Mouse (Mus musculus) urinary bladder, postnatal 25 days (tissue): ENCODE results near the gene Zfp652.
"Not testable (repeated sequence)": the region's sequence is repeated elsewhere in the genome, so short reads cannot be mapped to it uniquely, and the experiment has no call there.

ENCODE experiments used
- DNase-seq: peaks from one replicate; pipeline ENCODE4 v3.0.0; 2022; ENCODE audit warnings: low spot score

The Zfp652 gene

DNA sequence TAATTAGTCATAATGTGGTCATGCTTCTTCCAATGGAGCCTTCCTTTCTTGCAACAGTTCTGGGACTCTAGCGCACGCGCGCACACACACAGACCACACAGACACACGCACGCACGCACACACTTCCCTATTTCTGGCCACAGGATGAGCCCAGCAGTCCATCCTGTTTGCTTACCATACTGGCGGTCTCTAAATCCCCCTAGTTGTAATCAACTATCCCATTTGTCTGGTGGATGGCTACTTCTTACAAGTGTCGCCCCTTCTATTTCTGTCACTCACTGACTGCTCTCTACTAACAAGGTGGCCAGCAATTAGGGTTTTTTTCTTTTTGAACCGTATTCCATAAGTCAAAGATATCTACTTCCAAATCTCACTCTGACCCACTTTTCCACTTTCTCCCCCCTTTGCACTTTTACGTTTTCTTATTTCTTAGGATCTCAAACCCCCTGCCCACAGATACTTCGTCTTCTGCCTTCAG lies 349 bp upstream of the Zfp652 start:
- peak; percentile 15 for DNase-seq

DNA sequence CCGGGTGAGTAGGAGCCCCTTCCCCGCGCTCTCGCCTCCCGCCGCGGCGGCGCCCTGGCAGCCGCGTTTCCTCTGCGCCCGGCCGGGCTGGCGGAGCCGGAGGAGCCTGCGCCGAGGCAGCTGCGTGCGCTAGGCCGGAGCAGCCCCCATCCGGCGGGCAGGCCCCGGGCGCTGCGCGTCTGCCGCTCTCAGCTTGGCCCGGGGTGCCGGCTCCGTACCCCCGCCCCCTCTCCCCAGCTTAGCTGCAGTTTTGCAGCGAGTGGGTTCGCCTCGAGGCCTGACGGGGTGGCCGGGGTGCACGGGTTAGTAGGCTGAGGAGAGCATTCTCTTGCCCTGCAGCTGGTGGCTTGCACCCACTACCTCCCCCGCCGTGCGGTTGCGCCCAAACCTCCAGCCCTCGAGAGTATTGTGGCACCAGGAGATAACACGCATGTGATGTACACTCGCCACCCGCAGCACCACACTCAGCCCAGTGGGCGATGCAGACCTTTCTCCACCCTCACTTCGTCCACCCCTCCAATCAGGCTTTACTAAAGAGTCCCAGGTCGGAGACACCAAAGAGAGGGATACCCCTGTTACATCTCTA lies 845 bp downstream of the Zfp652 start:
- peak; percentile 33 for DNase-seq

DNA sequence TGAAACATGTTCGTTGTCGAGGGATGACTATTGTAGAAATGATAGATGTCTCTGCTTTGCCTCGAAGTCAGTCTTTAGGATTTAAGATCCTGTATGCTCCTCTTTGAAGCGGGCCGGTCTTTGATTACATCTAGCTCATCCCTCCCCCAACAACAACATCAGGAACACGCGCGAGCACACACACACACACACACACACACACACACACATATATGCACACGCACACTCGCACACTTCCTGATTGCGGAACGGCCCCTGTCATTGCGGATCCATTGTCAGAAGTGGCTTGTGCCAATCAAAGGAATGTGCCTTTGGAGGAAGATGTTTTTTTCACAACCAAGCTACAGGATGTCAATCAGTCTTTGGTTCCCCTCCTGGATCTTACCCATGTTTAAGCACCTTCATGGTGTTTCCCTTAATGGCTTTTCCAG lies 1.4 kb downstream of the Zfp652 start:
- peak; percentile 8 for DNase-seq

DNA sequence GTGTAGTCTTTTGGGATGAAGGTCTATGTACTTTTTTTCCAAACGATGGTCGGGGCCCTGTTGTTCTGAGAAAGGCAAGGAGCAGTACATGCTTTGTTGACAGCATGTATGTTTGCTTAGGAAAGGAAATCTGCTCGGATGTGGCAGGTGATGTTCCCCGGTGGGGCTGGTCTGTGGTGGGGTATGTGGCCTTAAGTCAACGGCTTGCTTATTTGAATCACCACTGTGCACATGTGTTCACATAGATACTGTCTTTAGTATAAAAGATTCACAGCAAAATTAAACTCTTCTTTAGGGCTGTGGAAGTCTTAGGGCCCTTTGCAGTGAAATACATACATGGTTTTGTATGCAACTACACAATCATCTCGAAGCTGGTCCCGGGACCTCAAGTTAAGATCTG lies 1.9 kb downstream of the Zfp652 start:
- DNase-seq = no peak

DNA sequence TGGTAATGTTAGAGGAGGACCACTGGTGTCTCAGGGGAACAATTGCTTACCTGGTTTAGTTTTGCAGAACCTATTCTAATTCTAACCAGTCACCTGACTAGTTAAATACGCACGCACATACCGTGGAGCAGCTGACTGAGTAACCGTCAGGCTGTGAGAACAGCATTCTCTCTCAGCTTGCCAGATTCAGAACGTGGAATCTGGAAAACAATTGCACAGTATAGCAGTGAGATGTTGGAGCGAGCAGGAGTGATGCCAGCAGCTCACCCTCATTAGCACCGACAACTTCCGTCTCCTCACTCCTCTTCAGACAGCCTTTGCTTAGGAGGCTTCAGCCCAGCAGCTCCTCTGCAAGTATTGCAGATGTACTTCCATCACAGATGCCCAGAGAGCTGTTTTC lies 3.7 kb downstream of the Zfp652 start:
- DNase-seq = no peak

DNA sequence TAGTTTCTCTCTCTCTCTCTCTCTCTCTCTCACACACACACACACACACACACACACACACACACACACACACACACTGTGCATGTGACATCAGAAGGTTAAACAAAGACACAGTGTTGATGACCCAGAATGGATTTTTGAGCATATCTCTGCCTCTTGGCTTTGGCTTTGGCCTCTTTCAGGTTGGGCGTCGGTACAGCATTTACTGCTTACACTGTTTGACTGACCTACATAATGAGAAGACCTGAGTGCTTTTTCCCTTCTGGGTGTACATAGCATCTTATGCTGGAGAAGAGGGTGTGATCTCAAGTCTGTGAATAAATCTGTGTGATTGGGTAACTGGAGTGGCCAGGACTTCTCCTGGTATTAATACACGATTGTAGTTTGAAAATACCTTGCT lies 6.9 kb downstream of the Zfp652 start:
- no peak for DNase-seq

DNA sequence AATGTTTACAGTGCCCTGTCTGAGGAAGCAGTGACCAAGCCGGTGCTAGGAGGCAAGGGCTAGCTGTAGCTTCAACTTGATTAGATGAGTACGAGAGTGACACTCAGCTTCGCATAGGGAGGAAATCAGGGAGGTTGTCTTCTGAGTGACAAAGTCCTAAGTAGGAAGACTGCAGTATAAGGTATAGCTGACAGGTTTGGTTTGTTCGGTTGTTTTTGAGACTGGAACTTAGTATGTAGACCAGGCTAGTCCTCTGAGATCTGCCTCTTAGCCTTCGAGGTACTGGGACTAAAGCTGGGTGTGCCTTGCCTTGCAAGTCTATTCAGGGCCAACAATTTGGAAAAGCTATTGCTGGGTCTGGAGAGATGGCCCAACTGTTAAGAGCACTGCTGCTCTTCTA lies 10.8 kb downstream of the Zfp652 start, which contains the start of gene B130006D01Rik:
B130006D01Rik (plus strand) TSS at position 301 of the 400 bp plus-strand sequence.
- no peak for DNase-seq

DNA sequence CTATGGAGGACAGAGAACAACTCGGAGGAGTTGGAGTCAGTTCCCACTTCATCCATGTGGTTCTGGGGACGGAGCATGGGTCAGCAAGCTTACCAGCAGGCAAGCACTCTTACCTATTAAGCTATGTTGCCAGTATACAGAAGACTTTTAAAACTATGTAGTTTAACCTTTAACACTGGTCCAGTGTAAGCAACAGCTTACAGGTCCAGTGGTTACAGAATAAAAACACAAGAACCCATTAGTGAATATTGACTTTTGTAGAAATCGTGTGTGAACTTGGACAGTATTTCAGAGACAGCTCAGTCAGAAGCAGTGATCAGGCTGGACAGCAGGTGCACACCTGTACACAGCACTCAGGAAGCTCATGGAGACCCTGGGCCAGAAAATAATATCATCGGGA lies 12.0 kb downstream of the Zfp652 start:
- no peak for DNase-seq

DNA sequence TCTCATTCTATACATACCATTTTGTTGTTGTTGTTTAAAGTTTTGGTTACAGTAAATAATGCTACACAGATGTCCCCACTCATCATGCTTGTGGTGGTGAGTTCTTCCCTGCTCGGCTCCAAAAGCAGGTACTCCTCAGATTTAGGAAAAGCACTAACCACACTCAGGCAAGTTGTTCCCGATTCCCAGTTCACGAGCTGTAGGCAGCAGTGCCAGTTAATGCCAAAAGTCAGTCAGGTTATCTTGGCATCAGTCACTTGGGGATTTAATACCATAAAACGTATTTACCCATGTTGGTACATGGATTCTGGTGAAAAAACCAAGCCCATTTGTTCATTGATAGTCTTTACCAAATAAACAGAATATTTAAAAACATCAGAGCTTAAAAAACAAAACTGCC lies 13.7 kb downstream of the Zfp652 start:
- DNase-seq = no peak

DNA sequence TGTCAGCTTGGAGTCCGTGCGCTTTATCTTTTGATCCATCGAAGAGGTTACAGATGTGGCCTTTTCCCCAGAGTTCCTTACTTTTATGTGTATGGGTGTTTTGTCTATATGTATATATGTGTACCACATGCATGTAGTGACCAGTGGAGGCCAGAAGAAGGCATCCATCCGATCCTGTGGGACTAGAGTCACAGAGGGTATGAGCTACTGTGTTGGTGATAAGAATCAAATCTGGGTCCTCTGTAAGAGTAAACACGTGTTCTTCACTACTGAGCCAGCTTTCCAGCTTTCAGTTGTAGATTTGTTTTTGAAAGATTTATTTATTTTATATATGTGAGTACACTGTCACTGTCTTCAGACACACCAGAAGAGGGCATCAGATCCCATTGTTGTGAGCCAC lies 15.5 kb downstream of the Zfp652 start:
- no peak for DNase-seq

DNA sequence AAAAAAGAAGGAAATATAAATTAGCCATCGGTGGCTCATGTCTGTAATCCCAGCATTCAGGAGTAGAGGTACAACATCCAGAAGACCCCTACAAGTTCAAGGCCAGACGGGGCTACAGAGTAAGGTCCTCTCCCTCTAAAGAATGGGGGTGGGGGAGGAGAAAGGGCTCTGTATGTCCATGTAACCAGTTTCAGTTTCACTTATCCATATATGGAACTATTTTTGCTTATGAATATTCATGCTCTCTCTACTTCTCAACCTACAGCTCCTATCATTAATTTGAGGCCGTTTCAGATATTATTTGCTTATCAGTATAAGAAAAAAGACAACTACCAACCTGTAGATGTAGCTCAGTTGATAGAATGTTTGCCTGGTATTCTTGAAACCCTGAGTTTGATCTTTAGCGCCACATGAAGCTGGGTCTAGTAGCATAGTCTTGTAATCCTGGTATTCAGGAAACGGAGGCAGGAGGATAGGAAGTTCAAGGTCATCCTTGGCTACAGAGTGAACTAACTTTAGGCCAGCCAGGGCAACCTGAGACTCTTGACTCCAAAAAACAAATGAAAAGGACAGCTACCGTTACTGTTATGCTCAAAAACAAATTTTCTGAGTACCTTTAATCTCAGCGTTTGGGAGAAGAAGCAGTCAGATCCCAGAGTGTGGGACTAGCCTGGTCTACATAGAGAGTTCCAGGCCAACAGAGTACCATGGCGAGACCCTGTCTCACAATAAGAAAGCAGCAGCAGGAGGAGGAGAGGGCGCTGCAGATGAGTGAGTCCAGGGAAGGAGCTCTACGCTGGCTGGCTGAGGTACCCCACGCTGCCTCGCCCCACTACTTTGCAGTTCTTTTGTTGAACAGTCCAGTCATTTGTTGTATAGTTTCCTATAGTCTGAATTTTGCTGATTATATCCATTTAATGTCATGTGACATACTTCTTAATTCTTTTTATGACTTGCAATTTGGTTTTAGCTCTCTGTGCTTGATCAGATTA lies 16.7 kb downstream of the Zfp652 start:
- no peak for DNase-seq

DNA sequence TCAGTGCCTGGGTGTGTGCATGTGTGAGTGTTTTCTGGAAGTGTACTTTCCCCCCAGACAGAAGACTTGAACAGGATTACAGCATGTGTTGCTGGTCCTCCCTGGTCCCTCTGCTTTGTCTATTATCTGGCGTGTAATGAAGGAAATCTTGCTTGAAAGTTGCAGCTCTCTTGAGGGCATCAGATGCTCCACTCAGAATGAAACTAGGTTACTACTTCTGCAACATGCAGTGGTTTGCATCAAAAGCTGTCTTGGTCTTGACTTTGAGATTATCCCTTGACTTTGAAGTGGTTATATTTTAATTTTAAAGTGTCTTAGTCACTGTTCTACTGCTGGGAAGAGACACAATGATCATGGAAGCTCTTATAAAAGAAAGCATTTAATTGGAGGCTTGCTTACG lies 22.0 kb downstream of the Zfp652 start:
- no peak for DNase-seq

DNA sequence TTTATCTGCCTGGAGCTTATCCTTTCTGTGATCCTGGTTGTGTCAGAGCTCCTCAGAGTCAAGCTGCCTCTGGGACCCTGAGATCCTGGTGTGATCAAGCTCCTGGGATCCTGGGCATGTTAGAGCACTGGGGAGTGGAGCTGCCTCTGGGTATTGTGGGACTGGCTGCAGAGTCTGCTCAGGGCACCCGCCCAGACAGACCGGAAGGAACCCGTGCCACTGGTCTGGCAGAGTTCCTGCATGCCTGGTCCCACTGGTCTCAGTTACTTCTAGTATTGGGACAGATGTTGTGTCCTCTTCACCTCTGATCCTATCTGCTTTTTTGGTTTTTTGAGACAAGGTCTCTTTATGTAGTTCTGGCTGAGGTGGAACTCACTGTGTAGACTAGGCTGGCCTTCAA lies 25.3 kb downstream of the Zfp652 start:
- no peak for DNase-seq

DNA sequence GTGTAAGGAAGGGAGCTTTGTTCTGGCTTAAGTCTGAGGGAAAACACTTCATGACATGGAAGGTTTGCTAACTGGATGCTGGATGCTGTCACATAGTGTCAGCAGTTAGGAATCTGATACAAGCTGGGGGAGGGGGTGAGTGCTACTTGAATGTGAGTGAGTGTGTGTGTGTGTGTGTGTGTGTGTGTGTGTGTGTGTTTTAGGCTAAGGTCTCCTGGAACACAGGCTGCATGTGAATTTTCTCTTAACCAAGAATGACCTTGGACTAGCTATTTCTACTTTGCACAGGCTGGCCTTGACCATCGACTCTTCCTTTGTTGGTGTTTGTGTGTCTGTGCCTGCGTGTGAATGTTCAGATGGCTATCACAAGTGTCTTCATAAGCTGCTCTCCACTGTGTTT lies 32.0 kb downstream of the Zfp652 start:
- DNase-seq = no peak

DNA sequence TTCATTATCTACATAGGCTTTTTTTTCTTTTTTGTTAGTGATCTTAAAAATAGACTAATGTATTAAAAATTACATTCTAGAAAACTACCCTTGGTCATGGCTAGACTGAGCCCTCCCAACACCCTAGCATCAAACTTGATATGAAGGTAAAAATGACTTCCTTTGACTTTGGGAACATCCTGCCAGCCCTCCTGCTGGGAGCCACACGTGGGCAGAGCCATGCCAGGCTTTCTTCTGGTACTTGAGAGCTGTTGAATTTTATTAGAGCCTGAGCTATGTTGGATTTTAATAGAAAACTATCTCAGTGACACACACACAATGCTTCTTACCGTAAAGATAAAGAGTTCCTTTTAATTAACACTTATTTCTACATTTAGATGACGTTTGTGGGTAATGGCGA lies 34.3 kb downstream of the Zfp652 start:
- DNase-seq = no peak

DNA sequence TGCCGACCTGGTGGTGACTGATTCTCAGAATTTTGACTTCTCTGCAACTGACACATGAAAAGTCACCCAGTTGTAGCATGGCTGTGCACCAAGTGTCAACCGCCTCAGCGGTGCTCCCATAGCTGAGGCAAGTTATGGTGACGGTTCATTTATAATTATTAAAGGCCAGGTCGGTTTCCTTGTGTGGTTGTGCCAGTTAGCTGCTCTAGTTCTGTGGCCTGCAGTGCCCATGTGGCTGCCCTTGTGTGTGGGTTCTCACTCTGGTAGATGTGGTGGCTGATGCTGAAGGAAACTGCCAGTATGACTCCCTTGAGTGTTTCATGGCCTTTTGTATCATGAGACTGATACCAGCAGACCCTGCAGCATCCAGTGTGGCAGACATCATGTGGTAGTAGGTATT lies 35.9 kb downstream of the Zfp652 start:
- DNase-seq = no peak

DNA sequence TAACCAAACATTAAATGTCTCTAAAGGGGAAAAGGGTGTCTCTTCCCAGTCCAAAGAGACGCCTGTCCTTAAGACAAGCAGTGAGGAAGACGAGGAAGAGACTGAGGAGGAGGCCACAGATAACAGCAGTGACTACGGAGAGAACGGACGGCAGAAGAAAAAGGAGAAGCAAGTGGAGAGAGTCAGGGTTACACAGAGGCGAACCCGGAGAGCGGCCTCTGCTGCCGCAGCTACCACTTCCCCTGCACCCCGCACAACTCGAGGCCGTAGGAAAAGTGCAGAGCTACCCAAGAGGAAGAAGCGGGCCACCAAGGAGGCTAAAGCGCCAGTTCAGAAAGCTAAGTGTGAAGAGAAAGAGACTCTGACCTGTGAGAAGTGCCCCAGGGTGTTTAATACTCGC lies 37.1 kb downstream of the Zfp652 start:
- no peak for DNase-seq

DNA sequence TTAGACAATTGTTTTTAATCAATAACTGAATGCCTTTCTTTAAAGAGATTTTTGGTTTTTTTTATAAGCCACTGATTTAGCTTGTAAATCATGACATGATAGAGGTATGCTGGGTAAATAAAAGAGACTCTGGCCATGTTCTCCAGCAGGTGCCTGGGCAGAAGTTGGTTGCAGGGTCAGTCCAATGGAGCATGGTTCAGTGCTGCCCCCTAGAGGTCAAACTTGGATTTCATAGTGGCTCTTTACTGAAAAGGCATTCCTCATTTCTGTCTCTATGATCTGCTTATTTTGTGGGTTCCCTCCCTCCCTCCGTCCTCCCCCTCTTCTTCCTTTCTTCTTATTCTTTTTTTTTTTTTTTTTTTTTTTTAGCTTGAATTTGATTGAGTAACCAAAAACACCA lies 38.5 kb downstream of the Zfp652 start:
- peak; percentile 85 for DNase-seq

DNA sequence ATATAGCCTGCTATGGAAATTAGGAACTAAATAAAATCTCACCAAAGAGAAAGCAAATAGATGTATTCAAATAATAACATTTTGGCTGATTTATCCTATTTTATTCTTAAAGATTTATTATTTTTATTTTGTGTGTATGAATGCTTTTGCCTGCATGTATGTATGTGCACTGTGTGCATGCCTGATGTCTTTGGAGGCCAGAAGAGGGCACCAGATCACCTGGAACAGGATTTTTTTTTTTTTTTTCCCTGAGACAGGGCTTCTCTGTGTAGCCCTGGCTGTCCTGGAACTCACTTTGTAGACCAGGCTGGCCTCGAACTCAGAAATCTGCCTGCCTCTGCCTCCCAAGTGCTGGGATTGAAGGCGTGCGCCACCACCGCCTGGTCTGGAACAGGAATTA lies 42.7 kb downstream of the Zfp652 start:
- not testable (repeated sequence) for DNase-seq

DNA sequence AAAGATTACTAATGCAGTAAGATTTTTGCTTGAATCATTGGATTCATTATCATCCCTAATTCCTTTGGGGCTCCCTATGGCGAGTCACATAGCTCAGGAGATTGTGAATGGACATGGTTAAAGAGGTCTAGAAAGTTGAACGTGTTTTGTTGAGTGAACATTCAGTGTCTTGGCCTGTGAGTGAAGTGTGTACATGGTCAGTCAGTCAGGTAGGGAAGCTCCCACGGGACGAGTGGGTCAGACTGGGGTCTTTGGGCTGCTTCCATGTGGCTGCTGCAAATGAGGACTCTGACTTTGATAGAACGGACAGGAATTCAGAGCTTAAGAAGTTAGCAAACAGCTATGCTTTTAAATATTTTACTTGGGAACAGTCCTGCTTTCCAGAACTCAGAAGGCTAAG lies 48.0 kb downstream of the Zfp652 start:
- no peak for DNase-seq

DNA sequence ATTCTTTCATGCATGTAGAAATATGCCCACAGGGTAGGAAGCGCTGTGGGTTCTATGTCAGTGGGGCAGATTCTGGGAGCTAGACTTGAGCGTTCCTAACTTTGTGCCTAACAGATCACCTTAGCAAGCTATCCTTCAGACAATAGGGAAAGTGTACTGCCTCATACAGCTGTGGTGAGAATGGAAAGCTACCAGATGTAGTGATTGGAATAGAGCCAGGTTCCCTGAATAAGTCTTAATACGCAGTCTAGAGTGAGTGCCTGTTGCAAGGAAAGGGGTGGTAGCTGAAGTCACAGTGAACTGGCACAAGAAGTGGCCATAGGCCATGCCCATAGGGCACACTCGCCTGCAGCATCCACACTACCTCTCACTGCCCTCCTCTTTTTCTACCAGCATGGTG lies 50.5 kb downstream of the Zfp652 start:
- DNase-seq = no peak

DNA sequence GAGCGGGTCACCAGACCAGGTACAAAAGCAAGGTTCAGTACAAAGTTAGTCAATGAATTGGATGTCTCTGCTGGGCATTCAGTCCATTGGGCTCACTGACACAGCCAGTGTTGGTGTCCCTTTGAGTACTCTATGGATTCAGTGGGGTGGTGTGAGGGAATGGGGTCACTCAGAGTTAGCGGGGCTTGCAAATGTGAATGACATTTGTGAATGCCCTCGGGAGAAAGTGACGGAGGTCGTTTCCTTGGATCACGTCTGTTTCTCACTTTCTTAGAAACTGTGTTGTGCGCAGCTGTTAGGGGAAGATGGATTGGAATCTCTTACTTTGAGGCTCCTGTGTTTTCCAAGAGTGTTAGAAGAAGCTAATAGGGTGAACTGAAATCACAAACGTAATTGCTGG lies 52.3 kb downstream of the Zfp652 start:
- DNase-seq = no peak

DNA sequence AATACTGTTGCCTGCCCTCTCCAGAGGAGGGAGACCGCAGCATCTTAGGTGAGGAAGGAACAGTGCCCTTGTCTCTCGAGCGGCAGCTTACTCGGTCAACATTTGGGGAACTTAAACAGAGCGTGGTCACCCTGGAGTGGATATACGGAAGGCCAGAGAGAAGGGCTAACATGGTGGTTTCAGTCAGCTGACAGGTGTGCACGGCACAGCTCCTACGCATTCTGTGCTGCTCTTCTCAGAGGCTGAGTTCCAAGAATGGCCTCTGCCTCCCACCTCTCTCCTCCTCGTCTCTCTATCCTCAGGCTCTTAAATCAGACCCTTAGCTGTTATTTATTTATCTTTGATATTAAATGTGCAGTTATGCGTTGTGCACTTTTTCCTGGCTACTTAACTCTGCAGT lies 52.9 kb downstream of the Zfp652 start:
- no peak for DNase-seq
